Mouse (Mus musculus) ovary, postnatal 14 days (tissue): ENCODE measurements around the gene Dtx4.
A peak's percentile ranks its signal among the peaks of the same experiment; 100 is the strongest.
"Not testable (repeated sequence)": the region's sequence is repeated elsewhere in the genome, so short reads cannot be mapped to it uniquely, and the experiment has no call there.

ENCODE experiments used
- DNase-seq: peaks from one replicate; pipeline ENCODE4 v3.0.0; 2022; ENCODE audit warnings: low spot score

The Dtx4 gene

GRCm38 (mm10) chr19:12501370-12502347 lies at the start of gene Dtx4:
Gene Dtx4, minus strand, starts transcription at chr19:12501454.
- peak; percentile 94 for DNase-seq

GRCm38 (mm10) chr19:12550005-12550942 lies 49.0 kb upstream of the Dtx4 start:
- no peak for DNase-seq

- peak; percentile 13 for DNase-seq
These were observed 47.9 kb upstream of the Dtx4 start for GRCm38 (mm10) chr19:12549166-12549565.

- not testable (repeated sequence) for DNase-seq
These were observed 44.2 kb upstream of the Dtx4 start, which contains the start of gene Fam111a for GRCm38 (mm10) chr19:12545440-12545839. Gene Fam111a, plus strand, starts transcription at chr19:12545740.

GRCm38 (mm10) chr19:12541644-12542043 lies 40.4 kb upstream of the Dtx4 start:
- DNase-seq = no peak

GRCm38 (mm10) chr19:12540727-12541126 lies 39.5 kb upstream of the Dtx4 start:
- no peak for DNase-seq

GRCm38 (mm10) chr19:12539975-12540374 lies 38.7 kb upstream of the Dtx4 start:
- no peak for DNase-seq

GRCm38 (mm10) chr19:12537168-12537567 lies 35.9 kb upstream of the Dtx4 start:
- DNase-seq = no peak

GRCm38 (mm10) chr19:12523377-12523776 lies 22.1 kb upstream of the Dtx4 start:
- DNase-seq = no peak

GRCm38 (mm10) chr19:12518541-12518890 lies 17.3 kb upstream of the Dtx4 start:
- DNase-seq = no peak

GRCm38 (mm10) chr19:12517671-12518540 lies 16.7 kb upstream of the Dtx4 start:
- peak; percentile 49 for DNase-seq

GRCm38 (mm10) chr19:12514621-12515020 lies 13.4 kb upstream of the Dtx4 start:
- DNase-seq = no peak

- DNase-seq = no peak
These were observed 1.5 kb upstream of the Dtx4 start for GRCm38 (mm10) chr19:12502756-12503155.

- DNase-seq = peak; percentile 41
These were observed 358 bp downstream of the Dtx4 start for GRCm38 (mm10) chr19:12500881-12501311.

GRCm38 (mm10) chr19:12500124-12500523 lies 1.1 kb downstream of the Dtx4 start:
- no peak for DNase-seq

- DNase-seq = no peak
These were observed 1.8 kb downstream of the Dtx4 start for GRCm38 (mm10) chr19:12499485-12499884.

GRCm38 (mm10) chr19:12498941-12499340 lies 2.3 kb downstream of the Dtx4 start:
- no peak for DNase-seq

GRCm38 (mm10) chr19:12498321-12498720 lies 2.9 kb downstream of the Dtx4 start:
- DNase-seq = no peak

- no peak for DNase-seq
These were observed 3.3 kb downstream of the Dtx4 start for GRCm38 (mm10) chr19:12497909-12498308.

GRCm38 (mm10) chr19:12496241-12496640 lies 5.0 kb downstream of the Dtx4 start:
- no peak for DNase-seq

- no peak for DNase-seq
These were observed 6.2 kb downstream of the Dtx4 start for GRCm38 (mm10) chr19:12494972-12495535.
